Mouse (Mus musculus): ENCODE measurements around the gene D2hgdh.
"Not testable (repeated sequence)": the region's sequence is repeated elsewhere in the genome, so short reads cannot be mapped to it uniquely, and the experiment has no call there.

DNA sequence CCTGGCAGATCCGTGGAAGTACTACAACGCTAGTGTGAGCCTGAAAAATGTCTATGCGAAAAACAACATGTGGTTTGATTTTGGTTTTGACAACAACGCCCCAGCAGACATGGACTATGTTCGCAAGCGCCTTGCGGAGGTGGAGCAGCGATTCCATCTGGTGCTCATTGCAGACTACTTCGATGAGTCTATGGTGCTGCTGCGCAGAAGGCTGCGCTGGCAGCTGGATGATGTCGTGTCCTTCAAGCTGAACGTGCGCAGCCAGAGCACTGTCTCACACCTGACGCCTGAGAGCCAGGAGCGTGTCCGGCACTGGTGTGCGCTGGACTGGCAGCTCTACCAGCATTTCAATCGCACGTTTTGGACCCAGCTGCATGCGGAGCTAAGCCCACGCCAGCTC, 49.7 kb downstream of the D2hgdh start:
- TF ChIP-seq POLR2A (IDR thresholded peaks at IDR 0.05; ENCODE audit: borderline replicate concordance, insufficient read depth, low read length); CTCF (IDR thresholded peaks at IDR 0.05; ENCODE audit: borderline replicate concordance, insufficient read depth, low read depth, low read length): not testable (repeated sequence)

Data from cerebellum, adult 2 months (tissue).